Mouse (Mus musculus) heart, adult 18-20 months (tissue): Measurements from ENCODE around the gene Senp2. TPM values are rescaled to one million over a fixed set of nuclear protein-coding genes. Genes with fewer than 3 reads are reported as not detected.
"Not testable (repeated sequence)": the region's sequence is repeated elsewhere in the genome, so short reads cannot be mapped to it uniquely, and the experiment has no call there.

Experiments
- DNase-seq, 2 experiments: peaks; one replicate each; pipeline ENCODE4 v3.0.0; 2021 to 2022; ENCODE audit warnings: mixed read lengths in 1 of 2
- long read RNA-seq, 2 experiments: library from polyadenylated mRNA; stranded (forward); transcript quantifications; one replicate each; pipeline ENCODE4 v2.0.0; 2021
- total RNA-seq, 2 experiments: library from RNA; stranded (reverse); gene quantifications; 2 replicates each; pipeline ENCODE4 v1.2.3; 2021

Senp2 gene
- 10 to 100 TPM; 24.2 to 25.9 TPM for total RNA-seq
- long read RNA-seq, experiment 1, full-length matches to known transcripts = 8 of 18 reads
- long read RNA-seq, experiment 1, partial matches to known transcripts = 3 of 18 reads
- long read RNA-seq, experiment 1, other reads (novel, unspliced or antisense) = 7 of 18 reads
- long read RNA-seq, experiment 2, full-length matches to known transcripts = 6 of 8 reads
- long read RNA-seq, experiment 2, partial matches to known transcripts = 1 of 8 reads
- long read RNA-seq, experiment 2, other reads (novel, unspliced or antisense) = 1 of 8 reads

- peak; percentile 100 for DNase-seq
Measured at GRCm38 (mm10) chr16:22009099-22009584, at the start of gene Senp2. Senp2 (plus strand) TSS chr16:22009484.

- no peak for DNase-seq
Measured at GRCm38 (mm10) chr16:21965576-21965975, 43.7 kb upstream of the Senp2 start.

GRCm38 (mm10) chr16:21969874-21970273 lies 39.4 kb upstream of the Senp2 start:
- no peak for DNase-seq

GRCm38 (mm10) chr16:21970536-21970935 lies 38.7 kb upstream of the Senp2 start:
- no peak for DNase-seq

- DNase-seq = no peak
Measured at GRCm38 (mm10) chr16:21971446-21971845, 37.8 kb upstream of the Senp2 start.

GRCm38 (mm10) chr16:21976203-21976602 lies 33.1 kb upstream of the Senp2 start:
- DNase-seq = no peak

- no peak for DNase-seq
Measured at GRCm38 (mm10) chr16:21977347-21977746, 31.9 kb upstream of the Senp2 start.

- DNase-seq = no peak
Measured at GRCm38 (mm10) chr16:21983146-21983545, 26.1 kb upstream of the Senp2 start.

- no peak for DNase-seq
Measured at GRCm38 (mm10) chr16:21983581-21983980, 25.7 kb upstream of the Senp2 start.

- no peak for DNase-seq
Measured at GRCm38 (mm10) chr16:21984091-21984490, 25.2 kb upstream of the Senp2 start.

GRCm38 (mm10) chr16:21986191-21986590 lies 23.1 kb upstream of the Senp2 start:
- DNase-seq = no peak

- DNase-seq = no peak
Measured at GRCm38 (mm10) chr16:21987956-21988355, 21.3 kb upstream of the Senp2 start.

GRCm38 (mm10) chr16:21990893-21991292 lies 18.4 kb upstream of the Senp2 start:
- DNase-seq = not testable (repeated sequence)

GRCm38 (mm10) chr16:21991774-21992173 lies 17.5 kb upstream of the Senp2 start:
- no peak for DNase-seq

- peak in 1 of 2 experiments; percentile 8 for DNase-seq
Measured at GRCm38 (mm10) chr16:21995304-21995703, 14.0 kb upstream of the Senp2 start, which contains the start of gene Liph. Liph (minus strand) TSS chr16:21995663.

- no peak for DNase-seq
Measured at GRCm38 (mm10) chr16:21996402-21996801, 12.9 kb upstream of the Senp2 start.

GRCm38 (mm10) chr16:21996881-21997641 lies 12.2 kb upstream of the Senp2 start:
- DNase-seq = no peak

- peak; percentile 10 to 17 for DNase-seq
Measured at GRCm38 (mm10) chr16:21998061-21998460, 11.2 kb upstream of the Senp2 start.

- no peak for DNase-seq
Measured at GRCm38 (mm10) chr16:21999941-22000690, 9.2 kb upstream of the Senp2 start.

- DNase-seq = no peak
Measured at GRCm38 (mm10) chr16:22001172-22001571, 8.1 kb upstream of the Senp2 start.

- DNase-seq = no peak
Measured at GRCm38 (mm10) chr16:22001606-22002005, 7.7 kb upstream of the Senp2 start.

- no peak for DNase-seq
Measured at GRCm38 (mm10) chr16:22009596-22009995, 312 bp downstream of the Senp2 start.

- no peak for DNase-seq
Measured at GRCm38 (mm10) chr16:22015569-22015968, 6.3 kb downstream of the Senp2 start.
